Mouse (Mus musculus) liver, adult 2 months (tissue): Measurements from ENCODE around the gene Pus10. TPM values are rescaled to one million over a fixed set of nuclear protein-coding genes. Genes with fewer than 3 reads are reported as not detected.

Experiments
- DNase-seq: peaks from one replicate; pipeline ENCODE4 v3.0.0-alpha.2; 2011; ENCODE audit warnings: low read depth, low spot score; ENCODE audit errors: extremely low read depth
- H3K27ac ChIP-seq: fragments of 200-500 bp; replicated peaks from 2 replicates; pipeline ENCODE4 v1.5.1; 2012; ENCODE audit warnings: low read depth, mild to moderate bottlenecking, control low read depth, inconsistent platforms, low read length; ENCODE audit not compliant: insufficient read depth
- H3K27me3 ChIP-seq: fragments of 200-500 bp; 2 replicates; pipeline ENCODE4 v1.6.1; 2012; ENCODE audit warnings: mild to moderate bottlenecking, moderate library complexity, low read length, inconsistent platforms; ENCODE audit not compliant: control insufficient read depth, insufficient read depth
- H3K36me3 ChIP-seq: fragments of 200-500 bp; 2 replicates; pipeline ENCODE4 v1.6.1; 2012; ENCODE audit warnings: low read length, inconsistent platforms; ENCODE audit not compliant: control insufficient read depth, insufficient read depth
- H3K4me1 ChIP-seq: fragments of 200-500 bp; 2 replicates; pipeline ENCODE4 v1.6.1; 2011; ENCODE audit warnings: low read length; ENCODE audit not compliant: control insufficient read depth, insufficient read depth
- H3K4me3 ChIP-seq: fragments of 200-500 bp; 2 replicates; pipeline ENCODE4 v1.5.1; 2011; ENCODE audit warnings: low read depth, mild to moderate bottlenecking, control low read depth, low read length, moderate library complexity; ENCODE audit not compliant: insufficient read depth
- H3K79me2 ChIP-seq: fragments of 200-500 bp; 2 replicates; pipeline ENCODE4 v1.6.1; 2012; ENCODE audit warnings: inconsistent platforms, mild to moderate bottlenecking, low read length, moderate library complexity; ENCODE audit not compliant: control insufficient read depth, insufficient read depth
- H3K9ac ChIP-seq: fragments of 200-500 bp; 2 replicates; pipeline ENCODE4 v1.6.1; 2012; ENCODE audit warnings: low read depth, mild to moderate bottlenecking, control low read depth, inconsistent platforms, low read length
- CTCF ChIP-seq: fragments of 200-500 bp; IDR thresholded peaks from 2 replicates; pipeline ENCODE4 v1.5.1; 2011; ENCODE audit warnings: low read depth, low read length, control low read depth
- POLR2A ChIP-seq: fragments of 200-500 bp; IDR thresholded peaks from 2 replicates; pipeline ENCODE4 v1.6.1; 2011; ENCODE audit warnings: low read length, control low read depth; ENCODE audit not compliant: insufficient read depth; ENCODE audit errors: extremely low read depth
- WGBS: fragments of 180-500 bp; shearing (Covaris S2); methylation state at CpG from one replicate; pipeline ENCODE4 v1.1.7; 2018; 5-methylcytosine and 5-hydroxymethylcytosine counted together
- polyA plus RNA-seq: library from polyadenylated mRNA; depleted of rRNA; stranded (reverse); fragments of >200 nt; gene quantifications from 2 replicates; pipeline ENCODE4 v1.2.3, GENCODE M21; 2012
- total RNA-seq: library from RNA; depleted of rRNA; stranded (reverse); fragments of >200 nt; gene quantifications from 2 replicates; pipeline ENCODE4 v1.2.3, GENCODE M21; 2014

Gene Pus10
- total and polyA plus RNA-seq, 2 experiments: 1.7 to 21.6 TPM

DNA sequence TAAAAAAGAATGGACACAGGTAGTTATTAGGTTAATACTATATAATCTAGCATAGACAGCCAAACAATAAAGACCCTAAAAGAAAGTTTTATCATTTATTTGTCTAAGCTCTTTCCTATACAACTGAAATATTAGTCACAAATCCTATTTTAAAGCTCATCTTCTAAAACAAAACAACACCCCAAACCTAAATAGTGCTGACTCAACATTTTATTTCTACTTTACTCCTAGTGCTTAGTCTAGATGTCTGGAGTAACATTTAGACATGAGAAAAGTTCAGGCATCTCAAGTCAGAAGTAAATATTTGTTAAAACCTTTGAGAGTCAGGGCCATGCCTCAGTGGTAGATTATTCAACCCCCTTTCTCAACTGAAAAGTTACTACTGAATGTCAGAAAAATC lies 18.0 kb upstream of the Pus10 start:
- Histone ChIP-seq H3K4me1 (no peaks in the 10 kb centered on the region), H3K36me3 (peaks cover 19% of the 10 kb centered on the region), H3K79me2 (no peaks in the 10 kb centered on the region; the same call in 1 of the 2 replicates), H3K4me3 (no peak overlapping the region), H3K9ac (no peak overlapping the region), H3K27me3 (no peaks in the 10 kb centered on the region), H3K27ac (no peak overlapping the region)
- DNase-seq: no peak
- TF ChIP-seq POLR2A (no peak), CTCF (no peak)

DNA sequence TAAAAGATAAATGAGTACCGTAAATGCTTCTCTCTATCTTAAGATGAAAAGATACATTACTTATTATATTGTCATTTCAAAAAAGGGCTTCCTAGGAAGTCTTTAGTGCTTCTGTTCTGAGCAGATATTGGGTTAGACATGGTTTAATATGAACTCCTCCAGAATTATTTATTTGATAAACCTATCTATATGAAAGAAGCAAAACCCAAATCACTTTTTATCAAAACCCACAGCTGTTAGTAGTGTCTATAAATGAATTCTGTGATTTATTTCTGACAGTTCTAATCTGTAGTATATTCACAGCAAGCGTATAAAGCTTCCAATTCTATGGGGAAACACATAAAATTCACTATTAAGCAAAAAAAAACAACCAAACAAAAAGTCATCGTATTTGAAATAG lies 17.6 kb upstream of the Pus10 start:
- Histone ChIP-seq H3K4me1 (no peaks in the 10 kb centered on the region), H3K9ac (no peak overlapping the region), H3K27me3 (no peaks in the 10 kb centered on the region), H3K36me3 (peaks cover 19% of the 10 kb centered on the region), H3K27ac (no peak overlapping the region), H3K79me2 (no peaks in the 10 kb centered on the region; the same call in 1 of the 2 replicates), H3K4me3 (no peak overlapping the region)
- 97% methylated on average over 3 of the region's 3 CpGs for WGBS
- no peak for TF ChIP-seq CTCF
- no peak for TF ChIP-seq POLR2A
- no peak for DNase-seq

DNA sequence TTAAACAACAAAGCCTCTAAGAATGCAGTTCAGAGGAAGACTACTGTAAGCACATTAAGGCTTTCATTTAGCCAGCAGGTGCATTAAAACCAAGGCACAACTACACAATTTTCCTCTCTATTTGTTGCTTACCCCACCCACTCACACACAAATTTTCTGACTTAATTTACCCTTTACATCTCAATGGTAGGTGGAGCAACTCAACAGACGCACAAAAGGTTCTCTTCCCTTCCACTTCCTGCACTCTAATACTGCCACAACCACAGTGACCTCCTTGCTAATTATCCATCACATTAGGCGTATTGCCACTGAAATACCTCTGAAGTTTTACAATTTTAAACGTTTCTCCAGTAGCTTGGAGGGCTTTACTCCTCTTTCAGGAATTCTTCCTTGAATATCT lies 11.8 kb upstream of the Pus10 start:
- Histone ChIP-seq H3K27me3 (no peaks in the 10 kb centered on the region), H3K9ac (no peak overlapping the region), H3K4me1 (peaks cover 9% of the 10 kb centered on the region; the same call in 1 of the 2 replicates), H3K36me3 (peaks cover 15% of the 10 kb centered on the region), H3K79me2 (peaks cover 11% of the 10 kb centered on the region), H3K4me3 (no peak overlapping the region), H3K27ac (no peak overlapping the region)
- 85% methylated on average over 3 of the region's 3 CpGs for WGBS
- no peak for DNase-seq
- TF ChIP-seq POLR2A: no peak
- TF ChIP-seq CTCF: no peak

DNA sequence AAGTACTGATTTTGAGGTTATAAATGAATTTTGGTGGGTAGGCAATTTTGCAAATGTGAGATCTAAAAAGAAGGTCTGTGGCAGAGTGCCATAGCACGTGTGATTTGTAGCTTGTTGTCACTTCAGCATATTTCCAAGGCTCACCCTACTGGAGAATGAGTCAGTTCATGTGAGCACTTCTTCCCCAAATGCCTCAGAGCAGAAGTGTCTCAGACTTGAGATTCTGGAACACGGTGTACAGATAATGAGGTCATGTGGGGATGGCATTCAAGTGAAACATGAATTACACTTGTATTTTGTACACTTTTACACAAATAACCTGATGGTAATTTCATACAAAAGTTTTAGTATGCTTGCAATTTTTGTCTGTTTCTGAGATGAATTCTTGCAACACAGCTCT lies 7.7 kb upstream of the Pus10 start:
- Histone ChIP-seq H3K36me3 (peaks cover 3% of the 10 kb centered on the region; the same call in 1 of the 2 replicates), H3K4me3 (no peak overlapping the region)
- 60% methylated on average over 2 of the region's 2 CpGs for WGBS

DNA sequence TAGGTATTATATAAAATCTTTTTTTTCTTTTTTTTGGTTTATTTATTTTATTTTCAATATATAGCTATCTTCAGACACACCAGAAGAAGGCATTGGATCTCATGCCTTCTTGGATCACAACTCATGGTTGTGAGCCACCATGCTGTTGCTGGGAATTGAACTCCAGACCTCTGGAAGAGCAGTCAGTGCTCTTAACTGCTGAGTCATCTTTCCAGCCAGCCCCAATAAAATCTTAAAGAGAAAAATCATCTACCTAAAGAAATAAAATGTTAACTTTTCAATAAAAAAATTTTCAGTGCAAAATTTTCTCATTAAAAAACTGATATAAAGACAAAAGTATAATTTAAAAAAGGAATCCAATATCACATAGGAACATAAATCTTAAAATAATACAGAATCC lies 1.2 kb upstream of the Pus10 start:
- H3K4me1 ChIP-seq: peaks cover 10% of the 10 kb centered on the region
- DNase-seq: peak; percentile 39
- no peak overlapping the region for H3K9ac ChIP-seq
- no peak overlapping the region for H3K27ac ChIP-seq
- no peak overlapping the region for H3K4me3 ChIP-seq
- peaks cover 2% of the 10 kb centered on the region; the same call in 1 of the 2 replicates for H3K36me3 ChIP-seq
- peaks cover 11% of the 10 kb centered on the region; the same call in 1 of the 2 replicates for H3K79me2 ChIP-seq
- TF ChIP-seq CTCF: no peak
- no peaks in the 10 kb centered on the region for H3K27me3 ChIP-seq

More for the DNA sequence above, 7.7 kb upstream of the Pus10 start:
- TF ChIP-seq POLR2A (no peak), CTCF (no peak)
- Histone ChIP-seq H3K27ac (no peak overlapping the region), H3K79me2 (peaks cover 25% of the 10 kb centered on the region), H3K4me1 (peaks cover 12% of the 10 kb centered on the region), H3K27me3 (no peaks in the 10 kb centered on the region), H3K9ac (no peak overlapping the region)
- DNase-seq: peak; percentile 54

DNA sequence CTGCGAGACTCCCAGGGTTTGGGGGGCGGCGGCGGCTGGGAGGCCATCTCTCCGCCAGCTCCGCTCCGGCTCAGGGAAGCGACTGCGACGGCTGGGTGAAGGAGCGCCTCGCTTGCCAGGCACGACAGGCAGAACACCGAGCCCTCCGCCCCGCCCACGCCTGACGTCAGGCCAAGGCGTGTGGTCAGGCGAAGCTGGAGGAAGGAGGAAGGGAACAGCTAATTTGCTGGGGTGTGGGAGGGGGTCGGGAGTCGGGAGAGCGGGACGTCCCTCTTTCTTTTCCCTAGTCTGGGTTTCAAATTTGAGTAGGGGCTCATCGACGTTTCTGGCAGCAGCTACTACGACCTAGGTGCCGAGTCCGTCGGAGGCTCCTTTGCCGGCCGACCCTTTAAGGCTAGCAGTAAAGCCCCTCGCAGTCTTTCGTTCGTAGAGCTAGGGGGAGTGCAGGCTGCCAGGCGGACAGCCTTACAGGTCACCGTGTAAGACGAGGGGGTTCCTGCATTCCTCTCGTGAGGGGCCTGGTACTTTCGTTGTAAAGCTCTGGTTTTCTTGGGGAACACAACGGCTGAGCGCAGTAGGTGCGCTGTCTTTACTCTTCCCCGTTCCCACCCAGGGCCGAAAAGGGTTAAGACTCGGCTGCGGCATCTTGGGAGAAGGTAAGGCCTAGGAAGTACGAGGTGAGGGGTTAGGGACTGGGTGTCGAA lies 476 bp downstream of the Pus10 start, which contains the start of gene Pex13:
Gene Pex13 (minus strand): TSS at position 162 of the 704 bp plus-strand sequence.
- Histone ChIP-seq H3K36me3 (peaks cover 2% of the 10 kb centered on the region; the same call in 1 of the 2 replicates), H3K4me3 (peak within 1 kb of the TSS; percentile 85), H3K27ac (peak within 1 kb of the TSS; percentile 93), H3K27me3 (no peaks in the 10 kb centered on the region), H3K4me1 (peaks cover 10% of the 10 kb centered on the region), H3K9ac (peak within 1 kb of the TSS; percentile 90), H3K79me2 (peaks cover 6% of the 10 kb centered on the region; the same call in 1 of the 2 replicates)
- WGBS: under 1% methylated on average over 49 of the region's 49 CpGs
- DNase-seq: peak; percentile 79
- TF ChIP-seq CTCF: no peak
- peak; percentile 93 for TF ChIP-seq POLR2A
